Mouse (Mus musculus): ENCODE data around the gene Tbc1d1.

GRCm38 (mm10) chr5:64164414-64164813 is 8.3 kb downstream of the Tbc1d1 start:
- TF ChIP-seq POLR2A (IDR thresholded peaks at IDR 0.05; ENCODE audit: extremely low read depth, insufficient read depth, low read length) = no peak
- no peak for TF ChIP-seq CTCF (IDR thresholded peaks at IDR 0.05; ENCODE audit: low read depth, low read length)

Measured in liver, adult 2 months (tissue).